Mouse (Mus musculus): Measurements from ENCODE around the gene Ints3. TPM values are rescaled to one million over a fixed set of nuclear protein-coding genes. Genes with fewer than 3 reads are reported as not detected.

The Ints3 gene
- polyA plus RNA-seq, 1 experiment = 68.6 TPM

GRCm38 (mm10) chr3:90408721-90409120 lies 24.7 kb downstream of the Ints3 start:
- no peaks in the 10 kb centered on the region for H3K27me3 ChIP-seq (ENCODE audit: control insufficient read depth, insufficient read depth, low read length, poor library complexity, severe bottlenecking)
- H3K4me3 ChIP-seq (ENCODE audit: low read depth, low read length) = no peak overlapping the region
- peaks cover 66% of the 10 kb centered on the region for H3K36me3 ChIP-seq (ENCODE audit: control insufficient read depth, insufficient read depth, low read length, poor library complexity, severe bottlenecking)
- H3K27ac ChIP-seq (ENCODE audit: insufficient read depth, low read length) = no peak overlapping the region
- no peak overlapping the region for H3K9ac ChIP-seq (ENCODE audit: low read depth, poor library complexity, severe bottlenecking)
- H3K9me3 ChIP-seq (replicated peaks; ENCODE audit: control insufficient read depth, insufficient read depth, low read length, poor library complexity, severe bottlenecking) = no peaks in the 10 kb centered on the region
- no peaks in the 10 kb centered on the region for H3K4me1 ChIP-seq (ENCODE audit: control insufficient read depth, insufficient read depth, low read length)
- no peak for TF ChIP-seq EP300 (IDR thresholded peaks at IDR 0.05; ENCODE audit: insufficient read depth, low read depth, low read length)
- TF ChIP-seq CTCF (IDR thresholded peaks at IDR 0.05; ENCODE audit: low read depth, low read length) = no peak
- no peak for TF ChIP-seq POLR2A (IDR thresholded peaks at IDR 0.05; ENCODE audit: insufficient read depth, low read length)

- H3K4me3 ChIP-seq (ENCODE audit: low read depth, low read length) = no peak overlapping the region
- no peaks in the 10 kb centered on the region for H3K27me3 ChIP-seq (ENCODE audit: control insufficient read depth, insufficient read depth, low read length, poor library complexity, severe bottlenecking)
- no peaks in the 10 kb centered on the region for H3K4me1 ChIP-seq (ENCODE audit: control insufficient read depth, insufficient read depth, low read length)
- H3K27ac ChIP-seq (ENCODE audit: insufficient read depth, low read length) = no peak overlapping the region
- no peak overlapping the region for H3K9ac ChIP-seq (ENCODE audit: low read depth, poor library complexity, severe bottlenecking)
- TF ChIP-seq EP300 (IDR thresholded peaks at IDR 0.05; ENCODE audit: insufficient read depth, low read depth, low read length) (no peak), POLR2A (IDR thresholded peaks at IDR 0.05; ENCODE audit: insufficient read depth, low read length) (no peak), CTCF (IDR thresholded peaks at IDR 0.05; ENCODE audit: low read depth, low read length) (no peak)
- H3K9me3 ChIP-seq (replicated peaks; ENCODE audit: control insufficient read depth, insufficient read depth, low read length, poor library complexity, severe bottlenecking) = no peaks in the 10 kb centered on the region
- peaks cover 80% of the 10 kb centered on the region for H3K36me3 ChIP-seq (ENCODE audit: control insufficient read depth, insufficient read depth, low read length, poor library complexity, severe bottlenecking)
Measured at GRCm38 (mm10) chr3:90406414-90406813, 27.0 kb downstream of the Ints3 start.

- no peaks in the 10 kb centered on the region for H3K4me1 ChIP-seq (ENCODE audit: control insufficient read depth, insufficient read depth, low read length)
- H3K27me3 ChIP-seq (ENCODE audit: control insufficient read depth, insufficient read depth, low read length, poor library complexity, severe bottlenecking) = no peaks in the 10 kb centered on the region
- TF ChIP-seq POLR2A (IDR thresholded peaks at IDR 0.05; ENCODE audit: insufficient read depth, low read length) (no peak), EP300 (IDR thresholded peaks at IDR 0.05; ENCODE audit: insufficient read depth, low read depth, low read length) (no peak), CTCF (IDR thresholded peaks at IDR 0.05; ENCODE audit: low read depth, low read length) (no peak)
- no peak overlapping the region for H3K4me3 ChIP-seq (ENCODE audit: low read depth, low read length)
- peaks cover 85% of the 10 kb centered on the region for H3K36me3 ChIP-seq (ENCODE audit: control insufficient read depth, insufficient read depth, low read length, poor library complexity, severe bottlenecking)
- H3K27ac ChIP-seq (ENCODE audit: insufficient read depth, low read length) = no peak overlapping the region
- H3K9me3 ChIP-seq (replicated peaks; ENCODE audit: control insufficient read depth, insufficient read depth, low read length, poor library complexity, severe bottlenecking) = no peaks in the 10 kb centered on the region
- no peak overlapping the region for H3K9ac ChIP-seq (ENCODE audit: low read depth, poor library complexity, severe bottlenecking)
Measured at GRCm38 (mm10) chr3:90404609-90405008, 28.8 kb downstream of the Ints3 start.

- no peak for TF ChIP-seq CTCF (IDR thresholded peaks at IDR 0.05; ENCODE audit: low read depth, low read length)
- TF ChIP-seq EP300 (IDR thresholded peaks at IDR 0.05; ENCODE audit: insufficient read depth, low read depth, low read length) = no peak
- no peak for TF ChIP-seq POLR2A (IDR thresholded peaks at IDR 0.05; ENCODE audit: insufficient read depth, low read length)
- Histone ChIP-seq H3K9ac (ENCODE audit: low read depth, poor library complexity, severe bottlenecking) (no peak overlapping the region), H3K27ac (ENCODE audit: insufficient read depth, low read length) (no peak overlapping the region), H3K4me3 (ENCODE audit: low read depth, low read length) (no peak overlapping the region), H3K36me3 (ENCODE audit: control insufficient read depth, insufficient read depth, low read length, poor library complexity, severe bottlenecking) (peaks cover 84% of the 10 kb centered on the region), H3K27me3 (ENCODE audit: control insufficient read depth, insufficient read depth, low read length, poor library complexity, severe bottlenecking) (no peaks in the 10 kb centered on the region), H3K4me1 (ENCODE audit: control insufficient read depth, insufficient read depth, low read length) (no peaks in the 10 kb centered on the region), H3K9me3 (replicated peaks; ENCODE audit: control insufficient read depth, insufficient read depth, low read length, poor library complexity, severe bottlenecking) (no peaks in the 10 kb centered on the region)
Measured at GRCm38 (mm10) chr3:90404121-90404520, 29.3 kb downstream of the Ints3 start.

GRCm38 (mm10) chr3:90400993-90401392 lies 32.4 kb downstream of the Ints3 start:
- H3K9ac ChIP-seq (ENCODE audit: low read depth, poor library complexity, severe bottlenecking) = no peak overlapping the region
- TF ChIP-seq POLR2A (IDR thresholded peaks at IDR 0.05; ENCODE audit: insufficient read depth, low read length) (no peak), EP300 (IDR thresholded peaks at IDR 0.05; ENCODE audit: insufficient read depth, low read depth, low read length) (no peak), CTCF (IDR thresholded peaks at IDR 0.05; ENCODE audit: low read depth, low read length) (no peak)

GRCm38 (mm10) chr3:90395629-90396028 lies 37.8 kb downstream of the Ints3 start:
- H3K9me3 ChIP-seq (replicated peaks; ENCODE audit: control insufficient read depth, insufficient read depth, low read length, poor library complexity, severe bottlenecking) = no peaks in the 10 kb centered on the region
- H3K9ac ChIP-seq (ENCODE audit: low read depth, poor library complexity, severe bottlenecking) = no peak overlapping the region
- TF ChIP-seq POLR2A (IDR thresholded peaks at IDR 0.05; ENCODE audit: insufficient read depth, low read length) (no peak), EP300 (IDR thresholded peaks at IDR 0.05; ENCODE audit: insufficient read depth, low read depth, low read length) (no peak), CTCF (IDR thresholded peaks at IDR 0.05; ENCODE audit: low read depth, low read length) (no peak)
- H3K27me3 ChIP-seq (ENCODE audit: control insufficient read depth, insufficient read depth, low read length, poor library complexity, severe bottlenecking) = no peaks in the 10 kb centered on the region
- no peak overlapping the region for H3K4me3 ChIP-seq (ENCODE audit: low read depth, low read length)
- H3K27ac ChIP-seq (ENCODE audit: insufficient read depth, low read length) = no peak overlapping the region
- H3K4me1 ChIP-seq (ENCODE audit: control insufficient read depth, insufficient read depth, low read length) = peaks cover 6% of the 10 kb centered on the region
- peaks cover 75% of the 10 kb centered on the region for H3K36me3 ChIP-seq (ENCODE audit: control insufficient read depth, insufficient read depth, low read length, poor library complexity, severe bottlenecking)

More at GRCm38 (mm10) chr3:90400993-90401392, 32.4 kb downstream of the Ints3 start:
- Histone ChIP-seq H3K27ac (ENCODE audit: insufficient read depth, low read length) (no peak overlapping the region), H3K4me1 (ENCODE audit: control insufficient read depth, insufficient read depth, low read length) (peaks cover 2% of the 10 kb centered on the region), H3K36me3 (ENCODE audit: control insufficient read depth, insufficient read depth, low read length, poor library complexity, severe bottlenecking) (peaks cover 75% of the 10 kb centered on the region), H3K9me3 (replicated peaks; ENCODE audit: control insufficient read depth, insufficient read depth, low read length, poor library complexity, severe bottlenecking) (no peaks in the 10 kb centered on the region), H3K27me3 (ENCODE audit: control insufficient read depth, insufficient read depth, low read length, poor library complexity, severe bottlenecking) (no peaks in the 10 kb centered on the region), H3K4me3 (ENCODE audit: low read depth, low read length) (no peak overlapping the region)

All from ES-Bruce4 (cell line).